Mouse (Mus musculus) spleen, embryonic (tissue): ENCODE measurements around the gene Stxbp6.

Source experiments
- CTCF ChIA-PET: fragments of 350-600 bp; sonication (Branson Sonifier 250); formaldehyde crosslinking; loops from one replicate; lab custom pipeline; 2022; lab: Charles Lee

The Stxbp6 gene

GRCm38 (mm10) chr12:44918929-44919328 is 155.6 kb downstream of the Stxbp6 start:
- CTCF ChIA-PET = no interaction called here

DNA sequence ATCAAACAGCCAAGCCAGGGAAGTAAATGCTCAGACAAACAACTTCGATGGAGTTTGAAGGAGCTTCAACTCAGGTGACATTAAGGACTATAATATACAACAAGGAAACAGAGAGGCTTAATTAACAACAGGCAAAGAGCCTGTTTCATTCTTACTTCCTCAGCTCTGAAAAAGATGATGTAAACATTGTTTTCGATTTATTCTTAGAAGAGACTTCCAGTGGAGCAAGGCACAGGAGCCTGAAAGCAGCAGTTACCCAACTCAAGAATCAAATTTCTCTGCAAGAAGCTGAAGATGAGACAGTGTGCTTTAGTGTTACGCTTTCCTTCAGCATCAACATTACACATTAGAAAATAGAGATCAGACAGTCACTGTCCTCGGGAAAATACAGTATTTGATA is 160.7 kb downstream of the Stxbp6 start:
- CTCF ChIA-PET = no interaction called here

GRCm38 (mm10) chr12:44908028-44908702 is 166.3 kb downstream of the Stxbp6 start:
- CTCF ChIA-PET = no interaction called here

GRCm38 (mm10) chr12:44906001-44906400 is 168.5 kb downstream of the Stxbp6 start:
- CTCF ChIA-PET = no interaction called here

DNA sequence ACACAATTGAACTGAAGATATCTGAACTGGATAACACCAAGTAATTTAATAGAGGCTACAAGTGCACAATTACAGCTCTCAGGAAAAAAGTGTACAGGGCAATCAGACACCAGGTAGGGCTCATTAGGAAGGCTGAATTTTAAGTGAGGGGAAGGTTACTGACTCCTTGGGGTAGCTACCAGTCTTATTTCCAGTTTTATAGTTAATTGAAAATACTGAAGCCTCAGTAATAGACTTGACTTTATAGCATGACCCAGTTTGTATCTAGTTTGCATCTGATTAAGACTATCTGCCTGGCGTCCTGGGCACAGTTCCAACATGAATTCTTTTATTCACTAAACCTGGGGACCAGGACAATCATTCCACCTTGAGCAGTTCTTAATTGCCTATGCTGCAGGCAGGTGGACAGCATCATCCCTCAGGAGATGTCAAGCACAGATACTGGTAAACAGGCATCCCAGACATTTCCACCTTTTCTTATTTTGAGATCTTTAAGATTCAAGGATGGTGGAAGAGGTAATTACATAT is 171.2 kb downstream of the Stxbp6 start:
- CTCF ChIA-PET = no interaction called here

GRCm38 (mm10) chr12:44899173-44899870 is 175.2 kb downstream of the Stxbp6 start:
- CTCF ChIA-PET = no interaction called here

GRCm38 (mm10) chr12:44896460-44896859 is 178.0 kb downstream of the Stxbp6 start:
- CTCF ChIA-PET = no interaction called here

- CTCF ChIA-PET = no interaction called here
Measured at GRCm38 (mm10) chr12:44889677-44890393, 184.7 kb downstream of the Stxbp6 start.

DNA sequence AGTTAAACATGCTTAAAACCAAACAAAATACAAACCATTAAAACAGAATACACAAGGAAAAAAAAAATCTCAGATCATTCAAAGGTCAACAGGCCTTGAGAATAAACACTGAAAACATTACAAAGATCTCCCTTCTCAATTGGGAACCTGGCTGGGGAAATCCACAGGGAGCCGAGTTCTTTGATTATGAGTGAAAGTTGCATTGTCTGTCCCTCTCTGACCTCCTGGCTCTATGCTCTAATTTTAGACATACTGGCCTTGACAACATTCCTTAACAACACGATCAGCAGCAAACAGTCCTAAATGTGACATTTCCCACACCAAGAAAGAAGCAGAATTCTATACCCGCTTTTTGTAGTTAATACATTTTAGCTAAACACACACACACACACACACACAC is 187.7 kb downstream of the Stxbp6 start:
- CTCF ChIA-PET = no interaction called here

DNA sequence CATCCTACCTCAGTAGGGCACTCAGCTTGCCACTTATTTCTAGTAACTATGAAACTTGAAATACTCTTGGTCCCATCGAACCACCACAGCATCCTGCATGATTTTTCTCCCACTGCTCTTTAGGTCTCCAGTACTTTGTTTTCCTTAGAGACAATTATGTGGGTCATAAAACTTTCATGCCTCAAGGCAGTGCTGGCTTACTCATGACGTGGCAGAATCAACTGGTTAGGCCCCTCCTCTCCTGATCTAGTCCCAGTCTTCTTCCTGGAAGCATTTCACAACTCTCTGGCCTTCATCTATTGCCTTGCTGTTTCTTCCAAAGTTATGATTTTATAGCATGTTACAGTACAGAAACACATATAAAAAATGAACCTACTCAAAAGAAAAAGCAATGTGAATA is 201.8 kb downstream of the Stxbp6 start:
- CTCF ChIA-PET = no interaction called here

GRCm38 (mm10) chr12:44865442-44865841 is 209.1 kb downstream of the Stxbp6 start:
- CTCF ChIA-PET = no interaction called here

DNA sequence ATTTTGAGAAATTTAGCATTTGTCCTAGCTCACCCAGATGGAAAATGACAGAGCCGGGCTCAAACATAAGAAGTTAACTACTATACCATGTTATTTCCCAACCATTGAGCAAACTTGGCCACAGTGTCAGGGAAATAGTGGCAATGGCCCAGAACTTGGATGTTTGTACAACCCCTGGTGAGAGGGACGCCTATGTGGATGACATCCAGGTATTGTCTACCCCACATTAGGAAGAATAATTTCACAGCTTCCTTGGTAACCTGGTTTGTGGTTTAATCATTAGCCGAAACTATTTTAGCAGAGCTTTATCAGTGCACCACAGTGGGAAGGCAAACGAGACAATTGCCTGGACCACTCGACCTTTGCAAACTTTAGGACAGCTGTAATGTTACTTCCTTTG is 215.1 kb downstream of the Stxbp6 start:
- CTCF ChIA-PET = interaction anchor here (0.6 kb wide), 1 partner anchor 377 kb away, joined by 4 read pairs; no protein-coding TSS in a partner anchor

- CTCF ChIA-PET = no interaction called here
Measured at GRCm38 (mm10) chr12:44858110-44858885, 216.2 kb downstream of the Stxbp6 start.

GRCm38 (mm10) chr12:44852024-44852423 is 222.5 kb downstream of the Stxbp6 start:
- CTCF ChIA-PET = no interaction called here

DNA sequence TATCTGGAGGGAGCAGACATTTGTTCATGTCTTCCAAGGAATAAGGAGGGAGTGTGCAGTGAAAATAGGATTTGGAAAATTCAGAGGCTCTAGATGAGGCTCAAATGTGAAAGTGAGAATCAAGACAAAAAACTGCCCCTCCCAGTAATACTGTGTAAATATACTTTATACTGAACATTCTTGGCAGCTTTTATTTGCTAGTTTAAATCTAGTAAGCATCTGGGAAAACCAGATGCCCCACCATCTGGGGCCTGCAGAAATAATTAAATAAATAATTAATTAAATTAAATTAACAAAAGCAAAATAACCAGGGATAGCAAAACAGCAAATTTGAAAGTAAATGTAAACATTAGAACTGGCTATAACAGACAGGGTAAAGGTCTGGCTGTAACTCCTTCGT is 224.0 kb downstream of the Stxbp6 start:
- CTCF ChIA-PET = no interaction called here

GRCm38 (mm10) chr12:44848483-44849221 is 225.9 kb downstream of the Stxbp6 start:
- CTCF ChIA-PET = no interaction called here

DNA sequence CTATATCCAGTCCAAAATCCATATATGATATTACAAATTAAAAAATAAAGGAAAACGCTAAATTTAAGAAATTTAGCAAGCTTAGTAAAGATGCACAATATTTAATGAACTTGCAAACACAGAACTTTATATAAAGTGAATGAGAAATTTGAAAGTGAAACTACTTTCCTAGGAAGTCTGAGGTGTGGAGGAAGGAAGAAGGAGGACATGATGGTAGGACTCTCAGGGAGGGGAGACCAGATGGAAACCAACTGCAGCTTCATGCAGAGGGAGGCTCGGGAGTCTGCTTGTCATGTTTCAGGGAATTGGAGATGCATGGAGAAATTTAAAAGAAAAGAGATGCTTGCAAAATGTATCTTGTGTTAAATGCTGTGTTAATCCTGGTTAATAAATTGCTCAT is 233.9 kb downstream of the Stxbp6 start:
- CTCF ChIA-PET = no interaction called here

DNA sequence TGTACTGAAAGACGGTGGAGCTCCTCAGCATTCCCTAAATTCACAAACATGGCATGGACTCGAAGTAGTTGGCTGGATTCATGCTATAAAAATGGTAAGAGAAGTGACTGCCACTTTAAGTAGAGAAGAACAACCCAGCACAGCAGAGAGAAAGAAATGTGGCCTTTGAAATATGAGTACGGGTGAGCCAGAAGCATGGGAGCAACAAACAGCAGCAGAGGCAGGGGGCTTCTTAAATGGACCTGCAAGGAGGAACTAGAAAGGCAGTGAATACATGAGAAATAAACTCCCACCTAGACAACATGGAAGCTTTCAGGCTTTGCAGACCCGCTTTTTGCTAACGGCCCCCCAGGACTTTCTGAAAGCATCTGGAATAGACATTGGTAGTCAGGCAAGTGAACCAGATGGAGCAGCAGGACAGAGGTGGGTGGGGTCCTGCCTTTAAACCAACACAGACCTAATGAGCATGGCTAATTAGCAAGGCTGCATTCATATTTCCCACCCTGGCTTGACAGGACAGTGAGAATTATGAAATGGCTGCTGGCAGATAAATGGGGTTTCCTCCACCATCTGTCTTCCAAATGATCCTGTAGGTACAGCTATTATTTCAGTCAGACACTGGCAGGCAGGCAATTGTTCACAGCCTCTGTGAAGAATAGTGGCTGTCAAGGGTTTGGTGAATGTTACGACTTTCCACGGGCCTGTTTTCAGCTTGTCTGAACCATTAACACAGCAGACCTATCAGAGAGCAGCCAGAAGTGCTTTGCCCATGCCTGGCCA is 234.7 kb downstream of the Stxbp6 start:
- CTCF ChIA-PET = no interaction called here

DNA sequence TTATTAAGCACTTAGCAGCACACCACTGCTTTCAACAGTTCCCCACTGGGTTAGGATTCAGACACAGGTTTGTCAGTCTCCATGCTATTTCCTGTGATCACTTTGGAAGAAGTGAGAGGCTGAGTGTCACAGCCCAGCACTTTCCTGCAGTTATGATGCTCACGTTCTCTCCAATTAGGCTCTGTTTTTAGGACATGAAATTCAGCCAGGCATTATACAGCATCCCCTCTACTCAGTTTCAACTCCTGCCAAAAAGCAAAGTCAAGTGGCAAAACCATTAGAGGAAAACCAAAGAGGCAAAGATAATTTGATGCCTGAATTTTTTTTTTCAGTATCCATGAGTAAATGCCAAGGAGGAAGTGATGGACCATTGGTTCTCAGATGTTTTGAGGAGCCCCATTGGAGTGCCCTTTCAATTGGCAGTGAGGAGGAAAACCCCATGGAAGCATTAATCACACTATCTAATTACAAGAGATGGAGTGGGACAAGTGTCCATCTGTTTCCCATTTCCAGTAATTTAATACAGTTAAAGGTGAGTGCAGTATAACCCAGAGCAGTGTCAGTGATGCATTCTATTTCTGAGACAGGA is 238.5 kb downstream of the Stxbp6 start:
- CTCF ChIA-PET = no interaction called here

GRCm38 (mm10) chr12:44811895-44812294 is 262.6 kb downstream of the Stxbp6 start:
- CTCF ChIA-PET = no interaction called here
